15 mouse cellular contexts compared by ENCODE assay signal in genomic region chr2:34622518-34622917, GRCm38 (mm10).
DNase-seq lines count a peak whose midpoint lies in the region; ATAC-seq lines count a peak whose summit lies in the region.
"Had no signal": no experiment of that assay in that cellular context is flagged by ENCODE, and none has a peak within 500 bp of the region (broad histone marks: within the 10 kb centered on the region; RNA-seq: fewer than 3 reads in every experiment).

No protein-coding gene starts in this region.

- WGBS in hindbrain, embryonic 16.5 days = 70% methylated on average over 11 of the region's 11 CpGs
- 85% methylated on average over 11 of the region's 11 CpGs for WGBS in hindbrain, embryonic 12.5 days

- H3K4me1 ChIP-seq in hindbrain, embryonic 16.5 days (ENCODE audit: control insufficient read depth, insufficient read depth, low read depth, low read length) = peaks cover 12% of the 10 kb centered on the region
- peaks cover 17% of the 10 kb centered on the region for H3K4me1 ChIP-seq in hindbrain, embryonic 12.5 days
- H3K4me1 ChIP-seq: midbrain, embryonic 12.5 days had no signal

- DNase-seq in adrenal gland, adult 8-10 months = peak; percentile 68
- peak; percentile 25 for DNase-seq in cerebellum, adult 8-10 months
- DNase-seq in gastrocnemius, postnatal 10 days = peak; percentile 57
- no peak for DNase-seq in layer of hippocampus, adult 11-12 months (ENCODE audit: low spot score)
- DNase-seq in thymus, adult 18-20 months = no peak
- DNase-seq in retina, embryonic 14.5 days (ENCODE audit: low spot score) = no peak
- DNase-seq: heart, adult 2 months; kidney, adult 11 months had no signal

- no peak overlapping the region for H3K4me3 ChIP-seq in hindbrain, embryonic 16.5 days (ENCODE audit: low read length)
- H3K4me3 ChIP-seq in hindbrain, embryonic 12.5 days = no peak overlapping the region
- H3K4me3 ChIP-seq: heart, adult 2 months; layer of hippocampus, adult 2 months; midbrain, embryonic 12.5 days; neural tube, embryonic 12.5 days had no signal

- H3K4me2 ChIP-seq in hindbrain, embryonic 16.5 days (ENCODE audit: low read length) = no peak overlapping the region
- no peak overlapping the region for H3K4me2 ChIP-seq in hindbrain, embryonic 12.5 days (replicated peaks)
- H3K4me2 ChIP-seq: liver, embryonic 11.5 days; midbrain, embryonic 12.5 days; neural tube, embryonic 12.5 days had no signal

- no peaks in the 10 kb centered on the region for H3K9me3 ChIP-seq in hindbrain, embryonic 16.5 days (ENCODE audit: control insufficient read depth, low read length)
- no peaks in the 10 kb centered on the region for H3K9me3 ChIP-seq in hindbrain, embryonic 12.5 days (replicated peaks)
- H3K9me3 ChIP-seq: midbrain, embryonic 12.5 days; neural tube, embryonic 12.5 days had no signal

- H3K27me3 ChIP-seq in hindbrain, embryonic 16.5 days (replicated peaks; ENCODE audit: control insufficient read depth, insufficient read depth, low read length) = no peaks in the 10 kb centered on the region
- H3K27me3 ChIP-seq in hindbrain, embryonic 12.5 days = no peaks in the 10 kb centered on the region
- H3K27me3 ChIP-seq: midbrain, embryonic 12.5 days; neural tube, embryonic 12.5 days had no signal

- H3K27ac ChIP-seq in hindbrain, embryonic 16.5 days (ENCODE audit: low read depth, low read length) = no peak overlapping the region
- H3K27ac ChIP-seq in hindbrain, embryonic 12.5 days = no peak overlapping the region
- H3K27ac ChIP-seq: heart, adult 2 months; layer of hippocampus, adult 2 months; neural tube, embryonic 12.5 days had no signal

- ATAC-seq in hindbrain, embryonic 16.5 days = 0 out of 2 replicates have a peak, but pooled peaks have one; percentile 21
- ATAC-seq in hindbrain, embryonic 12.5 days (ENCODE audit: low FRiP score) = no peak
- ATAC-seq: forebrain, embryonic 16.5 days had no signal

- peaks cover 5% of the 10 kb centered on the region; the same call in 1 of the 2 replicates for H3K36me3 ChIP-seq in hindbrain, embryonic 16.5 days (ENCODE audit: control insufficient read depth, insufficient read depth, low read length)
- peaks cover 15% of the 10 kb centered on the region; the same call in 1 of the 2 replicates for H3K36me3 ChIP-seq in hindbrain, embryonic 12.5 days

- no peak overlapping the region for H3K9ac ChIP-seq in hindbrain, embryonic 16.5 days (ENCODE audit: low read depth, low read length)
- no peak overlapping the region for H3K9ac ChIP-seq in hindbrain, embryonic 12.5 days
- H3K9ac ChIP-seq: midbrain, embryonic 12.5 days; neural tube, embryonic 12.5 days had no signal

Comparison
In these comparisons a context has a peak if more than half of its experiments do, and no peak if none do; other contexts are left out.
1. DNase-seq: peak in adrenal gland, adult 8-10 months (single experiment), cerebellum, adult 8-10 months (single experiment) and gastrocnemius, postnatal 10 days (single experiment); none in layer of hippocampus, adult 11-12 months (single experiment), thymus, adult 18-20 months (0 of 2) and retina, embryonic 14.5 days (single experiment).